Mouse (Mus musculus): ENCODE data around the gene Slc13a4.

GRCm38 (mm10) chr6:35330834-35331233 lies 22.9 kb upstream of the Slc13a4 start:
- TF ChIP-seq EP300 (IDR thresholded peaks at IDR 0.05; ENCODE audit: insufficient read depth, low read depth, low read length) (no peak), CTCF (IDR thresholded peaks at IDR 0.05) (no peak)
